Mouse (Mus musculus): Measurements from ENCODE around the gene Naif1.

The Naif1 gene

GRCm38 (mm10) chr2:32427720-32428119 is 22.5 kb upstream of the Naif1 start:
- DNase-seq (ENCODE audit: low spot score in 2 of 2) = no peak

- DNase-seq (ENCODE audit: low spot score in 2 of 2) = no peak
Measured at GRCm38 (mm10) chr2:32428262-32428722, 22.0 kb upstream of the Naif1 start.

- no peak for DNase-seq (ENCODE audit: low spot score in 2 of 2)
Measured at GRCm38 (mm10) chr2:32429215-32429891, 20.9 kb upstream of the Naif1 start.

DNA sequence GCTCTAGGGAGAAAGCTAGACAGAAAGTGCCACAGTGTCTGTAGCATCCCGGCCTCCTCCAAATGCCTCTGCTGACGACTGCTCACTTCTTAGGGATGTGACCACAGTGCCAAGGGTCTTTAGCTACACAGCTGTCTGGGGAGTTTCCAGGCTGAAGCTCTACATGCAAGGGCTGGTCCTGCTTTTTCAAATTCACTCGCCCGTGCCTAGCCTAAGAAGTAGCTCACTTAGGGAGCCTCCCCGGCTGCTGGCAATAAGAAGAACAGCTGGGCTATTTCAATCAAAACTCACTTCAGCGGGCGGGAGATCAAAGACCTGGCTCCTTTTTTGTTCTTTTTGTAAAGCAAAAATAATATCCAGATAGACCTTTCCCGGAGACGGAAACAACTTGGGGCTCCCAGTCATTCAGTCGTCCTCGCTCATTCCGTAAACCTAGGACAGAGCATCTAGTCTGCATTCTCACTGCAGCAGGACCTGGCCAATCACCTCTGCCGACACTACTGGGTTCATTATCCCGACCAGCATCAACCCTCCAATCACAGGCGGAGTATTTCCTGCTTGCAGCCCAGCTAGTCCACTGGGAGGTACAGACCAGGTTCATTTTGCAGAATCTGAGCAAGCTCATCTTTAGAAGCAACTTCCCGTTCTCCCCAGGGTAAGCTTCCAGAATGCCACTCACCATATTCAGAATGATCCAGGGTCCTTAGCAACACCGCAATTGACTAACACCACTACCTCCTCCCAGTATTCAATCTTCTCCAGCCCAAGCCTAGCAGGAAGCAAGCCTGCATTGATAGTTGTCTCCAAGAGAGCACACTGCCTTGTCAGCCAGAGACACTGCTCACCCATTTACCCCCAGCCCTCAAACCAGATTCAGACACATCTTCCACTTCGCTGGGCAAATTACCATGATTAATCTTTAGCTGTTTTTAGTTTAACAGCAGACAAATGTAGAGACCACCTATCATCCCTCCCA is 19.3 kb upstream of the Naif1 start:
- DNase-seq (ENCODE audit: low spot score in 2 of 2) = no peak

GRCm38 (mm10) chr2:32436686-32437372 is 13.4 kb upstream of the Naif1 start:
- no peak for DNase-seq (ENCODE audit: low spot score in 2 of 2)

GRCm38 (mm10) chr2:32437612-32438166 is 12.6 kb upstream of the Naif1 start:
- no peak for DNase-seq (ENCODE audit: low spot score in 2 of 2)

GRCm38 (mm10) chr2:32438733-32439132 is 11.5 kb upstream of the Naif1 start:
- no peak for DNase-seq (ENCODE audit: low spot score in 2 of 2)

GRCm38 (mm10) chr2:32439177-32439576 is 11.1 kb upstream of the Naif1 start:
- DNase-seq (ENCODE audit: low spot score in 2 of 2) = no peak

- DNase-seq (ENCODE audit: low spot score in 2 of 2) = no peak
Measured at GRCm38 (mm10) chr2:32440164-32440563, 10.1 kb upstream of the Naif1 start.

GRCm38 (mm10) chr2:32440632-32441031 is 9.6 kb upstream of the Naif1 start:
- no peak for DNase-seq (ENCODE audit: low spot score in 2 of 2)

- no peak for DNase-seq (ENCODE audit: low spot score in 2 of 2)
Measured at GRCm38 (mm10) chr2:32441550-32441949, 8.7 kb upstream of the Naif1 start.

DNA sequence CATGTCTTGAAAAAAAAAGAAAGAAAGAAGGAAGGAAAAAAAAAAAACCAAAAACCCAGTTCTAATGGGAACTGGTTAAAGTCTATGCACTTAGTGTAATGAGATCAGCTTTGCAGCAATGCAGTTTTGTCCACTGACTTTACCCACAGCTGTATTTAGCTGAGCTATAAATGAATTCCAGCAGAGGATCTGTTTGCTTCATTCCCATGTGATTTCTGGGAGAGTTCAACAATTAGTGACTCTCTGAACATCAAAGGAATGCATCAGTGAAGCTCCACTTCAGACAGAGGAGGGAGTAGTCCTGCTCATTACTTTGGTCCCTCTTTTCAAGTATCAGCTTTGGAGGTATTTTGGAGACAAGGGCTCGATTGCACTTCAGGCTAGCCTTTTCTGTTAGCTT is 4.7 kb upstream of the Naif1 start:
- DNase-seq (ENCODE audit: low spot score in 2 of 2) = no peak

DNA sequence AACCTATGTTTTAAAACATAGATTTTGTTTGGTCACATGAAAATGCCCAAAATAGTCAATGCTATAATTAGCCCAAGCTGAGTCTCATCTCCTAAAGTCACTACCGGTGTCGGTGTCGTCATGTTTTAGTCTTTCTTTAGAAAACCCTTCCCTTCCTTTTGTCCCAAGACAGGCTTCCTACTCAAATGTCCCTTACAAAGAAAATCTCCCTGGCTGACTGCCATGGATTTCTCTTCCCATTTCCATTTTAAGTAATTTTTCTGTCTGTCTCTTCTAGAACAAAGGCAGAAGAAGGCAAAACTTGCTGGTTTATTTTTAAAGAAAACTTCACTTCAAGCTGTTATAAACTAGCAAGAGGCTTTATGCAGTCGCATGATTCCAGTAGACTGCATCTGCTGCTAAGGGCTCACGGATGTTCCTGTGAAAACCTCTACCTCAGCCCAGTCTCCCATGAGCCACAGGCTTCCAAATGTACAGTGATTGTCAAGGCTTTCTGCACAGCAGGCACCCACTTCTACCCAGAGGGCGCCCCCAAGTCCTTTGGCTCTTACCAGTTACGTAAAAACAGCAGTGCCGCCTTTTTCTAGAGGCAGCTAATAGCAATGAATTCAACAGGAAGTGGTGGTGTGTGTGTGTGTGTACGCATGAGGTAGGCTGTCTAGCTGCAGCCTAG is 2.9 kb upstream of the Naif1 start:
- DNase-seq (ENCODE audit: low spot score in 2 of 2) = peak; percentile 19 to 27

DNA sequence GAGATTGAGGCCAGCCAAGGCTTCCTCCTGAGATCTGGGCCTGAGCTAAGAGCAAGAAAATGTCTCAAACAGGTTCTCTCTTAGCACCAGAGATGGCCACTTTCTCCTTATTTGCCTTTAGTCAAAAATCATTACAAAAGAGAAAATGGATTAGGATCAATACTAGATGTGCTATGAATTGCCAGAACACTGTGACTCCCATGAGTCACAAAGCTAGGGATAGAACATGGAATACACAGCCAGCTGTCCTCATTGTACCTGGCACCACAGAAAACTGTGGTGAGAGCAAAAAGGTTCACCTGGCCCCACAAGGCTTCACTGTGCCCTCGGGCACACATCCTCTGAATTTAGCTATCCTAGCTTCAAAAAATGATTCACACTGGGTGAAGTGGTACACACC is 1.8 kb upstream of the Naif1 start:
- DNase-seq (ENCODE audit: low spot score in 2 of 2) = no peak

DNA sequence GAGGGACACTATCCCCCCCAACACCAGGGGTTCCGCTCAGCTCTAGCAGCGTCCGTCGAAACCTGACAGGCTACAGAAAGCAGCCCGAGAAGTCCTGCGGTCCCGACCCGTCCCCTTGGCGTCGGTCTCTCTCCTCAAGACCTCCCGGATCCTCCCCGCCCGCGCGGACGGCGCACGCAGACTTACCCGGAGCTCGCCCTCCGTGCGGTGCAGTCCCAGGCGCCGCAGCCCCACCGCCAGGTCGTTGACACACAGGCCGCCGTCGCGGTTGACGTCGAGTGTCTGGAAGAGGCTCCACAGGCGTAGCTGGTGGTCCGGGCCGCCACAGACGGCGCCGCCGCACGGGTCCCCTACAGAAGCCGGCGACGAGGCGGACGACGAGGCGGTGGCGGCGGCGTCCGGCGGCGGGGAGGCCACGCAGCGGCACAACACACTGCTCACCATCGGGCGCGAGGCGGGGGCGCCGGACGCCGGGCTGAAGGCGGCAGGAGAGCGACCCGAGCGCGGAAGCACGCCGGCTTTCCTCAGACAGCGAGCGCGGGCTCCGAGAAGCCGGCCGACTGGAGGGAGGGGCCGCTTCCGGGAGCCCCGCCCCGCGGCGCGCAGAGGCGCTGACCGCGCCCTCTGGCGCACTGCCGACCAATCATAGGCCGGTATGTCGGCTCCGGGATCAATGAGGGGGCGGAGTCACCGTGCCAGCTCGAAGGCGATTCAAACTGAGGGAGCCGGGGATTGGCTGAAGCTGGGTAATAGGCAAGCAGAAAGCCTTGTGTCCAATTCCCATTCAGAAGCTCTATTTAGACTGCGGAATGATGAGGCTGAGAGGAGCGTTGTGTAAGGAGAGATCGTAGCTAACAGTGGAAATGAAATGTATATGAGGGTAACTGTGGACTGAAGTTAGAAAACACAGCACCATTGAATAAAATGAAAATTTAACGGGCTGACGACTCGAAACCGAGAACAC is 906 bp downstream of the Naif1 start, which contains the start of gene Slc25a25:
TSS of gene Slc25a25 (minus strand) at position 565 of the 964 bp plus-strand sequence.
- peak; percentile 96 for DNase-seq (ENCODE audit: low spot score in 2 of 2)

- peak; percentile 96 to 98 for DNase-seq (ENCODE audit: low spot score in 2 of 2)
Measured at GRCm38 (mm10) chr2:32451870-32452372, 1.7 kb downstream of the Naif1 start.

DNA sequence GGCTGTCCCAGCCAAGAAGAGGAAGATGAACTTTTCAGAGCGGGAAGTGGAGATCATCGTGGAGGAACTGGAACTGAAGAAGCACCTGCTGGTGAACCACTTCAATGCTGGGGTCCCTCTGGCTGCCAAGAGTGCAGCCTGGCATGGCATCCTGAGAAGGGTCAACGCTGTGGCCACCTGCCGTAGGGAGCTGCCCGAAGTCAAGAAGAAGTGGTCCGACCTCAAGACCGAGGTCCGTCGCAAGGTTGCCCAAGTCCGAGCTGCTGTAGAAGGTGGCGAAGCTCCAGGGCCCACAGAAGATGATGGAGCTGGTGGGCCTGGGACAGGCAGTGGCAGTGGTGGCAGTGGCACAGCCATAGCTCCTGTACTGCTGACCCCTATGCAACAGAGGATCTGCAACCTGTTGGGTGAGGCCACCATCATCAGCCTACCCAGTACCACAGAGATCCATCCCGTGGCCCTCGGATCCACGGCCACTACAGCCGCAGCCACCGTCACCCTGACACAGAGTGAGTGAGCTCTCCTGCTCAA is 2.2 kb downstream of the Naif1 start:
- DNase-seq (ENCODE audit: low spot score in 2 of 2) = no peak

- no peak for DNase-seq (ENCODE audit: low spot score in 2 of 2)
Measured at GRCm38 (mm10) chr2:32453641-32454303, 3.5 kb downstream of the Naif1 start.

DNA sequence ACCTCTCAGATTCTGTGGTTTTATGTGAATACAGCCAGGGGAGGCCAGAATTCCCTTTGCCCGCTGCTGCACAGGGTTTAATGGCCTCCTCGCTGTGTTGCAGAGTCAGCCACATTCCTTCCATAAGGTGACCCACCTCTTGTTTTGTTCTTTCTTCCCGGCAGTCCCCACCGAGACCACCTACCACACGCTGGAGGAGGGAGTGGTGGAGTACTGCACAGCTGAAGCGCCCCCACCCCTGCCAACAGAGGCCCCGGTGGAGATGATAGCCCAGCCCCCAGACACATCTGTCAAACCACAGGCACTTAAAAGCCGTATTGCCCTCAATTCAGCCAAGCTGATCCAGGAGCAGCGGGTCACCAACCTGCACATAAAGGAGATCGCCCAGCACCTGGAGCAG is 4.4 kb downstream of the Naif1 start:
- DNase-seq (ENCODE audit: low spot score in 2 of 2) = no peak
